Mouse (Mus musculus) hindbrain, embryonic 10.5 days (tissue): ENCODE data around the gene Pabpn1l. TPM values are rescaled to one million over a fixed set of nuclear protein-coding genes. Genes with fewer than 3 reads are reported as not detected.

Source experiments
- polyA plus RNA-seq: library from polyadenylated mRNA; unstranded; fragments of >200 nt; fragmentation: Nextera tagmentation; extraction: Ambion mirVana; gene quantifications from 2 replicates; pipeline ENCODE4 v1.2.1, GENCODE M21; 2016

Pabpn1l gene
- polyA plus RNA-seq, 1 experiment from 2014 or later: not detected

Other genes starting within 250 kb of the Pabpn1l start
- gene Zc3h18, start 246.1 kb downstream of the Pabpn1l start, polyA plus RNA-seq: 67.6 and 75.0 TPM in 2 replicates
- gene Il17c, start 200.7 kb downstream of the Pabpn1l start, polyA plus RNA-seq: not detected in 2 replicates
- 75.4 and 76.6 TPM in 2 replicates for gene Cyba, start 189.8 kb downstream of the Pabpn1l start, polyA plus RNA-seq
- 61.8 and 65.1 TPM in 2 replicates for gene Mvd, start 179.3 kb downstream of the Pabpn1l start, polyA plus RNA-seq
- gene Snai3, start 162.0 kb downstream of the Pabpn1l start, polyA plus RNA-seq: 0.16 TPM in 1 of 2 replicates, not detected in the other
- gene Rnf166, start 146.7 kb downstream of the Pabpn1l start, polyA plus RNA-seq: 31.8 and 33.6 TPM in 2 replicates
- gene Ctu2, start 146.6 kb downstream of the Pabpn1l start, polyA plus RNA-seq: 74.1 and 74.7 TPM in 2 replicates
- 6.5 and 9.2 TPM in 2 replicates for gene Piezo1, start 71.4 kb downstream of the Pabpn1l start, polyA plus RNA-seq
- gene Cdt1, start 54.7 kb downstream of the Pabpn1l start, polyA plus RNA-seq: 56.0 and 64.3 TPM in 2 replicates
- 237 and 268 TPM in 2 replicates for gene Aprt, start 45.8 kb downstream of the Pabpn1l start, polyA plus RNA-seq
- gene Galns, start 11.3 kb downstream of the Pabpn1l start, polyA plus RNA-seq: 7.1 and 7.2 TPM in 2 replicates
- gene Trappc2l, start 11.1 kb downstream of the Pabpn1l start, polyA plus RNA-seq: 53.3 and 68.5 TPM in 2 replicates
- gene Cbfa2t3, start 76.4 kb upstream of the Pabpn1l start, polyA plus RNA-seq: 2.2 and 5.4 TPM in 2 replicates
- 16.5 and 18.0 TPM in 2 replicates for gene Acsf3, start 152.7 kb upstream of the Pabpn1l start, polyA plus RNA-seq
- 0.80 and 1.2 TPM in 2 replicates for gene Cdh15, start 225.2 kb upstream of the Pabpn1l start, polyA plus RNA-seq